Mouse (Mus musculus): ENCODE results near the gene Zfp568. TPM values are rescaled to one million over a fixed set of nuclear protein-coding genes. Genes with fewer than 3 reads are reported as not detected.
"Not testable (repeated sequence)": the region's sequence is repeated elsewhere in the genome, so short reads cannot be mapped to it uniquely, and the experiment has no call there.

Zfp568 gene
- polyA plus RNA-seq, 1 experiment from 2014 or later = 37.3 TPM

GRCm38 (mm10) chr7:29965115-29965810 is 18.5 kb upstream of the Zfp568 start:
- not testable (repeated sequence) for H3K4me1 ChIP-seq; DNase-seq (ENCODE audit: low spot score); H3K27ac ChIP-seq; H3K9me3 ChIP-seq (replicated peaks); H3K27me3 ChIP-seq (ENCODE audit: low read depth, poor library complexity, severe bottlenecking); H3K4me3 ChIP-seq; H3K36me3 ChIP-seq
- WGBS = 55% methylated on average over 39 of the region's 39 CpGs

GRCm38 (mm10) chr7:29970686-29971085 is 13.1 kb upstream of the Zfp568 start:
- WGBS = 86% methylated on average over 9 of the region's 9 CpGs
- Histone ChIP-seq H3K9me3 (replicated peaks) (no peaks in the 10 kb centered on the region), H3K4me1 (no peaks in the 10 kb centered on the region), H3K36me3 (no peaks in the 10 kb centered on the region), H3K27me3 (ENCODE audit: low read depth, poor library complexity, severe bottlenecking) (no peaks in the 10 kb centered on the region), H3K27ac (no peak overlapping the region), H3K4me3 (no peak overlapping the region)
- no peak for DNase-seq (ENCODE audit: low spot score)

- peaks cover 20% of the 10 kb centered on the region for H3K4me1 ChIP-seq
- 100% methylated on average over 1 of the region's 1 CpGs for WGBS
- peaks cover 6% of the 10 kb centered on the region for H3K36me3 ChIP-seq
- DNase-seq (ENCODE audit: low spot score) = no peak
- no peak overlapping the region for H3K4me3 ChIP-seq
- no peaks in the 10 kb centered on the region for H3K9me3 ChIP-seq (replicated peaks)
- H3K27ac ChIP-seq = no peak overlapping the region
- no peaks in the 10 kb centered on the region for H3K27me3 ChIP-seq (ENCODE audit: low read depth, poor library complexity, severe bottlenecking)
These were observed 3.0 kb upstream of the Zfp568 start for GRCm38 (mm10) chr7:29980761-29981160.

- Histone ChIP-seq H3K27me3 (ENCODE audit: low read depth, poor library complexity, severe bottlenecking) (no peaks in the 10 kb centered on the region), H3K27ac (no peak overlapping the region), H3K4me3 (no peak overlapping the region), H3K9me3 (replicated peaks) (no peaks in the 10 kb centered on the region), H3K4me1 (peaks cover 20% of the 10 kb centered on the region), H3K36me3 (peaks cover 13% of the 10 kb centered on the region)
- 54% methylated on average over 5 of the region's 5 CpGs for WGBS
- DNase-seq (ENCODE audit: low spot score) = no peak
These were observed 2.3 kb upstream of the Zfp568 start for GRCm38 (mm10) chr7:29981455-29981854.

GRCm38 (mm10) chr7:29981860-29982259 is 1.9 kb upstream of the Zfp568 start:
- Histone ChIP-seq H3K9me3 (replicated peaks) (no peaks in the 10 kb centered on the region), H3K4me1 (peaks cover 20% of the 10 kb centered on the region), H3K36me3 (peaks cover 17% of the 10 kb centered on the region), H3K4me3 (no peak overlapping the region), H3K27me3 (ENCODE audit: low read depth, poor library complexity, severe bottlenecking) (no peaks in the 10 kb centered on the region), H3K27ac (no peak overlapping the region)
- DNase-seq (ENCODE audit: low spot score) = no peak
- 78% methylated on average over 3 of the region's 3 CpGs for WGBS

- Histone ChIP-seq H3K27me3 (ENCODE audit: low read depth, poor library complexity, severe bottlenecking) (no peaks in the 10 kb centered on the region), H3K4me1 (peaks cover 20% of the 10 kb centered on the region), H3K27ac (0 out of 2 replicates have a peak overlapping the region, but pooled peaks have one; percentile 95), H3K9me3 (replicated peaks) (no peaks in the 10 kb centered on the region), H3K4me3 (peak overlapping the region; percentile 80; the same call in 1 of the 2 replicates), H3K36me3 (peaks cover 22% of the 10 kb centered on the region)
- WGBS = 83% methylated on average over 4 of the region's 4 CpGs
- no peak for DNase-seq (ENCODE audit: low spot score)
These were observed 1.4 kb upstream of the Zfp568 start for GRCm38 (mm10) chr7:29982341-29982740.

- DNase-seq (ENCODE audit: low spot score) = no peak
- H3K27me3 ChIP-seq (ENCODE audit: low read depth, poor library complexity, severe bottlenecking) = no peaks in the 10 kb centered on the region
- no peaks in the 10 kb centered on the region for H3K9me3 ChIP-seq (replicated peaks)
- peaks cover 28% of the 10 kb centered on the region for H3K36me3 ChIP-seq
- peak overlapping the region; percentile 80 for H3K4me3 ChIP-seq
- 28% methylated on average over 6 of the region's 6 CpGs for WGBS
- peak overlapping the region; percentile 95 for H3K27ac ChIP-seq
- H3K4me1 ChIP-seq = peaks cover 20% of the 10 kb centered on the region
These were observed 824 bp upstream of the Zfp568 start for GRCm38 (mm10) chr7:29982931-29983330.

GRCm38 (mm10) chr7:29983340-29983689 is 440 bp upstream of the Zfp568 start:
- H3K4me1 ChIP-seq = peaks cover 20% of the 10 kb centered on the region
- H3K27ac ChIP-seq = peak overlapping the region; percentile 95
- H3K27me3 ChIP-seq (ENCODE audit: low read depth, poor library complexity, severe bottlenecking) = no peaks in the 10 kb centered on the region
- no peaks in the 10 kb centered on the region for H3K9me3 ChIP-seq (replicated peaks)
- peaks cover 32% of the 10 kb centered on the region for H3K36me3 ChIP-seq
- WGBS = 1% methylated on average over 8 of the region's 8 CpGs
- DNase-seq (ENCODE audit: low spot score) = no peak
- peak overlapping the region; percentile 80 for H3K4me3 ChIP-seq

- WGBS = 94% methylated on average over 8 of the region's 8 CpGs
- H3K4me3 ChIP-seq = no peak overlapping the region
- H3K27ac ChIP-seq = no peak overlapping the region
- peaks cover 55% of the 10 kb centered on the region for H3K36me3 ChIP-seq
- no peaks in the 10 kb centered on the region for H3K9me3 ChIP-seq (replicated peaks)
- no peaks in the 10 kb centered on the region for H3K27me3 ChIP-seq (ENCODE audit: low read depth, poor library complexity, severe bottlenecking)
- no peak for DNase-seq (ENCODE audit: low spot score)
- H3K4me1 ChIP-seq = peaks cover 20% of the 10 kb centered on the region
These were observed 2.3 kb downstream of the Zfp568 start for GRCm38 (mm10) chr7:29986101-29986500.

GRCm38 (mm10) chr7:29987551-29987950 is 3.8 kb downstream of the Zfp568 start:
- peaks cover 13% of the 10 kb centered on the region for H3K4me1 ChIP-seq
- peaks cover 70% of the 10 kb centered on the region for H3K36me3 ChIP-seq
- H3K27ac ChIP-seq = no peak overlapping the region
- WGBS = 96% methylated on average over 5 of the region's 5 CpGs
- H3K27me3 ChIP-seq (ENCODE audit: low read depth, poor library complexity, severe bottlenecking) = no peaks in the 10 kb centered on the region
- no peaks in the 10 kb centered on the region for H3K9me3 ChIP-seq (replicated peaks)
- H3K4me3 ChIP-seq = no peak overlapping the region
- DNase-seq (ENCODE audit: low spot score) = no peak

GRCm38 (mm10) chr7:29989031-29989430 is 5.3 kb downstream of the Zfp568 start:
- WGBS = 92% methylated on average over 11 of the region's 11 CpGs
- H3K4me1 ChIP-seq = peaks cover 7% of the 10 kb centered on the region; the same call in 1 of the 2 replicates
- H3K27ac ChIP-seq = no peak overlapping the region
- H3K4me3 ChIP-seq = no peak overlapping the region
- no peaks in the 10 kb centered on the region for H3K9me3 ChIP-seq (replicated peaks)
- H3K36me3 ChIP-seq = peaks cover 84% of the 10 kb centered on the region
- DNase-seq (ENCODE audit: low spot score) = no peak
- H3K27me3 ChIP-seq (ENCODE audit: low read depth, poor library complexity, severe bottlenecking) = no peaks in the 10 kb centered on the region

GRCm38 (mm10) chr7:29992698-29993097 is 8.9 kb downstream of the Zfp568 start:
- WGBS = 97% methylated on average over 8 of the region's 8 CpGs
- Histone ChIP-seq H3K9me3 (replicated peaks) (no peaks in the 10 kb centered on the region), H3K27ac (no peak overlapping the region), H3K4me3 (no peak overlapping the region), H3K27me3 (ENCODE audit: low read depth, poor library complexity, severe bottlenecking) (no peaks in the 10 kb centered on the region), H3K4me1 (no peaks in the 10 kb centered on the region), H3K36me3 (peaks cover 95% of the 10 kb centered on the region)
- no peak for DNase-seq (ENCODE audit: low spot score)

- Histone ChIP-seq H3K9me3 (replicated peaks) (no peaks in the 10 kb centered on the region), H3K36me3 (peaks cover 95% of the 10 kb centered on the region), H3K27ac (no peak overlapping the region), H3K27me3 (ENCODE audit: low read depth, poor library complexity, severe bottlenecking) (no peaks in the 10 kb centered on the region), H3K4me3 (no peak overlapping the region), H3K4me1 (no peaks in the 10 kb centered on the region)
- no peak for DNase-seq (ENCODE audit: low spot score)
- WGBS = 96% methylated on average over 9 of the region's 9 CpGs
These were observed 9.6 kb downstream of the Zfp568 start for GRCm38 (mm10) chr7:29993340-29993739.

- Histone ChIP-seq H3K4me3 (no peak overlapping the region), H3K36me3 (peaks cover 99% of the 10 kb centered on the region), H3K27ac (no peak overlapping the region), H3K4me1 (no peaks in the 10 kb centered on the region), H3K9me3 (replicated peaks) (no peaks in the 10 kb centered on the region), H3K27me3 (ENCODE audit: low read depth, poor library complexity, severe bottlenecking) (no peaks in the 10 kb centered on the region)
- DNase-seq (ENCODE audit: low spot score) = no peak
- 93% methylated on average over 8 of the region's 8 CpGs for WGBS
These were observed 11.4 kb downstream of the Zfp568 start for GRCm38 (mm10) chr7:29995134-29995533.
